Comparison of ENCODE assay signal across 13 mouse cellular contexts in the genomic region with DNA sequence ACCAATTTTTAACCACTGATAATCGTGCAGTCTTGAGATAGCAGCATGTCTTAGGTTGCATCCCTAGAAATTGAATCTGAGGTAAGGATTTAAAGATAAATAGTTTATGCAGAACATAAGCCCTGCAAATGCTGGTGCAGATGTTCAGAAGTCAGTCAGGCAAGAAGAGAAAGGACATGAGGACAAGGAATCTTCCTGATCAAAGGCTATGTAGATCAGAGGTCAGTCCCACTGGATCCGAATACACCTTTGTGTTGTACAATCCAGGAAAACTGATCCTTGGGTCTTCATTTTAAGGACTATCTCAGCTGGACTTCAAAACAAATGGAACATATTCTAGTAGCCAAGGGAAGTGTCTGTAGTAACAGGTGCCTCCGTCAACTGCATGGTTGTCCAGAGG.
DNase-seq lines count a peak whose midpoint lies in the region; ATAC-seq and TF ChIP-seq lines count a peak whose summit lies in the region.
"Had no signal": no experiment of that assay in that cellular context is flagged by ENCODE, and none has a peak within 500 bp of the region (broad histone marks: within the 10 kb centered on the region; RNA-seq: fewer than 3 reads in every experiment).

No protein-coding gene starts in this region.

- TF ChIP-seq POLR2A in kidney, adult 2 months (IDR thresholded peaks at IDR 0.05; ENCODE audit: low read depth, low read length), result no peak

- H3K36me3 ChIP-seq in kidney, adult 2 months (ENCODE audit: control insufficient read depth, insufficient read depth, low read length), result no peaks in the 10 kb centered on the region
- no peaks in the 10 kb centered on the region for H3K36me3 ChIP-seq in kidney, embryonic 16.5 days (ENCODE audit: insufficient read depth, low read length)
- H3K36me3 ChIP-seq: G1E had no signal

- DNase-seq in kidney, adult 2 months, result peak; percentile 68
- peak; percentile 64 for DNase-seq in kidney, adult 9 months
- no peak for DNase-seq in kidney, postnatal 14 days
- DNase-seq: B cell, adult 2 months; cerebellum, adult 11 months; cerebellum, adult 11-12 months; cerebellum, adult 18-20 months had no signal

- TF ChIP-seq CTCF in kidney, adult 2 months (conservative IDR thresholded peaks at IDR 0.05; ENCODE audit: insufficient read depth, insufficient read length, low read depth, low read length), result no peak

- H3K27ac ChIP-seq in kidney, adult 2 months (ENCODE audit: insufficient read depth, low read depth, low read length), result peak overlapping the region; percentile 82; the same call in 1 of the 2 replicates
- H3K27ac ChIP-seq in kidney, embryonic 16.5 days (ENCODE audit: low read length), result no peak overlapping the region

- H3K9ac ChIP-seq in kidney, embryonic 16.5 days (replicated peaks; ENCODE audit: low read length), result no peak overlapping the region

- no peak overlapping the region for H3K4me2 ChIP-seq in kidney, embryonic 16.5 days (replicated peaks; ENCODE audit: low read depth, low read length)

- WGBS in kidney, adult 2 months, result 62% methylated on average over 3 of the region's 3 CpGs
- 59% methylated on average over 3 of the region's 3 CpGs for WGBS in kidney, embryonic 16.5 days

- H3K4me3 ChIP-seq in kidney, adult 2 months (ENCODE audit: insufficient read depth, low read depth, low read length), result no peak overlapping the region
- no peak overlapping the region for H3K4me3 ChIP-seq in kidney, embryonic 16.5 days (ENCODE audit: low read length)

- H3K9me3 ChIP-seq in kidney, embryonic 16.5 days (ENCODE audit: low read length), result no peaks in the 10 kb centered on the region

- H3K27me3 ChIP-seq in kidney, adult 2 months (replicated peaks; ENCODE audit: control insufficient read depth, insufficient read depth, low read length), result no peaks in the 10 kb centered on the region
- H3K27me3 ChIP-seq in kidney, embryonic 16.5 days (ENCODE audit: insufficient read depth, low read length), result no peaks in the 10 kb centered on the region
- H3K27me3 ChIP-seq: CH12.LX had no signal

- peaks cover 6% of the 10 kb centered on the region; the same call in 1 of the 2 replicates for H3K4me1 ChIP-seq in kidney, adult 2 months (ENCODE audit: control insufficient read depth, insufficient read depth, low read length)
- H3K4me1 ChIP-seq in kidney, embryonic 16.5 days (ENCODE audit: insufficient read depth, low read length), result no peaks in the 10 kb centered on the region

- ATAC-seq in kidney, embryonic 16.5 days (ENCODE audit: low FRiP score, low TSS enrichment), result no peak
- ATAC-seq: activated CD4-positive, CD25-positive, alpha-beta regulatory T cell, adult 4 months; CD4-positive, CD25-positive, alpha-beta regulatory T cell, adult 4 months; Patski had no signal
